Mouse (Mus musculus) midbrain, embryonic 16.5 days (tissue): ENCODE data around the gene Rims3. TPM values are rescaled to one million over a fixed set of nuclear protein-coding genes. Genes with fewer than 3 reads are reported as not detected.

Experiments used
- microRNA-seq: library from miRNA; unstranded; fragments of <30 nt; microRNA quantifications from one replicate; pipeline ENCODE4, GENCODE M21; 2017
- polyA plus RNA-seq: library from polyadenylated mRNA; unstranded; fragments of >200 nt; fragmentation: Nextera tagmentation; extraction: Ambion mirVana; gene quantifications from 2 replicates; pipeline ENCODE4 v1.2.1, GENCODE M21; 2015

Rims3 gene
- polyA plus RNA-seq, 1 experiment from 2014 or later, result 35.4 TPM

Small RNAs within 50 kb of the gene (microRNA-seq; reads per million reads assigned to microRNA genes)
- gene Gm23936, result not detected

Other genes starting within 250 kb of the Rims3 start
- 0.67 and 1.4 TPM in 2 replicates for gene Cited4, start 188.2 kb upstream of the Rims3 start, polyA plus RNA-seq
- gene Kcnq4, start 106.2 kb upstream of the Rims3 start, polyA plus RNA-seq, result 5.3 and 5.8 TPM in 2 replicates
- 74.4 and 75.3 TPM in 2 replicates for gene Nfyc, start 23.2 kb upstream of the Rims3 start, polyA plus RNA-seq
- gene Exo5, start 70.2 kb downstream of the Rims3 start, polyA plus RNA-seq, result 32.2 and 35.7 TPM in 2 replicates
- gene Zfp69, start 96.9 kb downstream of the Rims3 start, polyA plus RNA-seq, result 5.8 and 7.2 TPM in 2 replicates
- gene Smap2, start 162.4 kb downstream of the Rims3 start, polyA plus RNA-seq, result 41.1 and 43.2 TPM in 2 replicates
- 13.1 and 16.7 TPM in 2 replicates for gene Col9a2, start 184.6 kb downstream of the Rims3 start, polyA plus RNA-seq
- 23.2 and 25.4 TPM in 2 replicates for gene Zmpste24, start 243.4 kb downstream of the Rims3 start, polyA plus RNA-seq